Mouse (Mus musculus) ES-E14 (cell line): ENCODE data around the gene Nacc2. TPM values are rescaled to one million over a fixed set of nuclear protein-coding genes. Genes with fewer than 3 reads are reported as not detected.

Experiments used
- DNase-seq: peaks from one replicate; pipeline ENCODE4 v3.0.0-alpha.2; 2013; ENCODE audit warnings: low read depth, low spot score
- H3K27ac ChIP-seq: 2 replicates; pipeline ENCODE4 v1.5.1; 2012; ENCODE audit warnings: low read depth, mild to moderate bottlenecking, low read length, moderate library complexity, mixed read lengths; ENCODE audit not compliant: poor library complexity, insufficient read depth, severe bottlenecking
- H3K36me3 ChIP-seq: 2 replicates; pipeline ENCODE4 v1.6.1; 2012; ENCODE audit warnings: mild to moderate bottlenecking, low read length, moderate library complexity, mixed read lengths; ENCODE audit not compliant: control insufficient read depth, poor library complexity, insufficient read depth, severe bottlenecking
- H3K4me1 ChIP-seq, 2 experiments: fragments of 150-350 bp in 1 of 2; sonication (generic) in 1 of 2; 2 replicates each; pipeline ENCODE4 v1.6.1; 2012; ENCODE audit warnings: low read length in 2 of 2, mild to moderate bottlenecking in 1 of 2, mixed read lengths in 1 of 2; ENCODE audit not compliant: control insufficient read depth in 2 of 2, insufficient read depth in 2 of 2, poor library complexity in 1 of 2
- H3K4me3 ChIP-seq, 2 experiments: fragments of 150-350 bp in 1 of 2; sonication (generic) in 1 of 2; 2 replicates each; pipeline ENCODE4 v1.5.1; 2012; ENCODE audit warnings: low read length in 2 of 2, low read depth in 1 of 2, mild to moderate bottlenecking in 1 of 2, mixed read lengths in 1 of 2; ENCODE audit not compliant: insufficient read depth in 1 of 2, poor library complexity in 1 of 2, severe bottlenecking in 1 of 2
- H3K9ac ChIP-seq: 2 replicates; pipeline ENCODE4 v1.6.1; 2012; ENCODE audit warnings: low read depth, mild to moderate bottlenecking, low read length, mixed read lengths; ENCODE audit not compliant: poor library complexity, insufficient read depth, severe bottlenecking
- H3K9me3 ChIP-seq: fragments of 150-350 bp; sonication (generic); 2 replicates; pipeline ENCODE4 v1.6.1; 2012; ENCODE audit warnings: low read depth, mild to moderate bottlenecking, low read length; ENCODE audit not compliant: control insufficient read depth, insufficient read depth
- CHD2 ChIP-seq: IDR thresholded peaks from 2 replicates; pipeline ENCODE4 v1.6.1; 2014; ENCODE audit warnings: mild to moderate bottlenecking, low read depth, low read length, inconsistent platforms
- HCFC1 ChIP-seq: IDR thresholded peaks from 2 replicates; pipeline ENCODE4 v1.6.1; 2012; ENCODE audit warnings: low read length, inconsistent platforms, borderline replicate concordance; ENCODE audit not compliant: insufficient read depth
- MAFK ChIP-seq: IDR thresholded peaks from 2 replicates; pipeline ENCODE4 v1.6.1; 2014; ENCODE audit warnings: mild to moderate bottlenecking, low read depth, low read length, inconsistent platforms; ENCODE audit not compliant: insufficient read depth
- ZC3H11A ChIP-seq: IDR thresholded peaks from 2 replicates; pipeline ENCODE4 v1.6.1; 2012; ENCODE audit warnings: low read depth, mild to moderate bottlenecking, inconsistent platforms, low read length, borderline replicate concordance
- ZNF384 ChIP-seq: IDR thresholded peaks from 2 replicates; pipeline ENCODE4 v1.6.1; 2012; ENCODE audit warnings: low read depth, low read length, inconsistent platforms
- in situ Hi-C, 2 experiments: fragments of 600-800 bp; cut with MboI; formaldehyde crosslinking; loops; one replicate each; pipeline ENCODE4 v1.15.1; 2025; ENCODE audit warnings: low sequenced_read_pairs in 2 of 2, inconsistent platforms in 1 of 2; ENCODE audit not compliant: unreplicated experiment in 2 of 2
- total RNA-seq: library from RNA; depleted of rRNA; stranded (reverse); fragments of 300-350 nt; gene quantifications from 2 replicates; pipeline ENCODE4 v1.2.3, GENCODE M21; 2012

The Nacc2 gene
- total RNA-seq, 1 experiment = 4.8 TPM

- no peak for DNase-seq
- H3K9ac ChIP-seq = no peak overlapping the region
- H3K27ac ChIP-seq = no peak overlapping the region
- in situ Hi-C loops = loop anchor here in 1 of 2 experiments (10.0 kb wide), 1 partner anchor 122 kb away; the partner anchor contains the start of gene Ubac1
- no peaks in the 10 kb centered on the region for H3K4me1 ChIP-seq
- no peak overlapping the region for H3K4me3 ChIP-seq
- no peaks in the 10 kb centered on the region for H3K36me3 ChIP-seq
- TF ChIP-seq ZNF384 (no peak), ZC3H11A (no peak), HCFC1 (no peak), CHD2 (no peak), MAFK (no peak)
- no peaks in the 10 kb centered on the region for H3K9me3 ChIP-seq
Observed at GRCm38 (mm10) chr2:26146337-26147042, 23.5 kb upstream of the Nacc2 start.

- Histone ChIP-seq H3K27ac (no peak overlapping the region), H3K36me3 (no peaks in the 10 kb centered on the region), H3K4me3 (no peak overlapping the region), H3K9me3 (no peaks in the 10 kb centered on the region), H3K9ac (no peak overlapping the region), H3K4me1 (peaks cover 0 to 3% of the 10 kb centered on the region in 2 experiments; a peak in 1 of 4 replicates)
- in situ Hi-C loops = loop anchor here in 1 of 2 experiments (10.0 kb wide), 1 partner anchor 120 kb away; the partner anchor contains the start of gene Ubac1
- no peak for TF ChIP-seq CHD2
- TF ChIP-seq ZC3H11A = no peak
- TF ChIP-seq ZNF384 = no peak
- no peak for TF ChIP-seq HCFC1
- no peak for TF ChIP-seq MAFK
- no peak for DNase-seq
Observed at GRCm38 (mm10) chr2:26145113-26145512, 22.1 kb upstream of the Nacc2 start.

- H3K4me1 ChIP-seq = peaks cover 0 to 3% of the 10 kb centered on the region in 2 experiments; a peak in 1 of 4 replicates
- no peaks in the 10 kb centered on the region for H3K9me3 ChIP-seq
- DNase-seq = no peak
- H3K27ac ChIP-seq = no peak overlapping the region
- H3K9ac ChIP-seq = no peak overlapping the region
- TF ChIP-seq ZC3H11A = no peak
- in situ Hi-C loops = loop anchor here in 1 of 2 experiments (10.0 kb wide), 1 partner anchor 120 kb away; the partner anchor contains the start of gene Ubac1
- no peaks in the 10 kb centered on the region for H3K36me3 ChIP-seq
- H3K4me3 ChIP-seq = no peak overlapping the region
Observed at GRCm38 (mm10) chr2:26144331-26144730, 21.3 kb upstream of the Nacc2 start.

GRCm38 (mm10) chr2:26143556-26143955 lies 20.5 kb upstream of the Nacc2 start:
- no peak for TF ChIP-seq MAFK
- no peak for TF ChIP-seq ZNF384
- no peak for TF ChIP-seq HCFC1
- TF ChIP-seq CHD2 = no peak
- no peak for TF ChIP-seq ZC3H11A
- Histone ChIP-seq H3K36me3 (no peaks in the 10 kb centered on the region; the same call in 1 of the 2 replicates), H3K9ac (no peak overlapping the region), H3K4me3 (no peak overlapping the region), H3K4me1 (peaks cover 0 to 10% of the 10 kb centered on the region in 2 experiments; a peak in 2 of 4 replicates), H3K9me3 (no peaks in the 10 kb centered on the region), H3K27ac (no peak overlapping the region)
- in situ Hi-C loops = loop anchor here in 1 of 2 experiments (10.0 kb wide), 1 partner anchor 119 kb away; the partner anchor contains the start of gene Ubac1
- DNase-seq = no peak

GRCm38 (mm10) chr2:26142986-26143385 lies 20.0 kb upstream of the Nacc2 start:
- Histone ChIP-seq H3K4me3 (no peak overlapping the region), H3K9me3 (no peaks in the 10 kb centered on the region), H3K4me1 (peaks cover 0 to 11% of the 10 kb centered on the region in 2 experiments; a peak in 2 of 4 replicates), H3K36me3 (no peaks in the 10 kb centered on the region; the same call in 1 of the 2 replicates), H3K27ac (no peak overlapping the region), H3K9ac (no peak overlapping the region)
- no peak for DNase-seq
- in situ Hi-C loops = loop anchor here in 1 of 2 experiments (10.0 kb wide), 1 partner anchor 118 kb away; the partner anchor contains the start of gene Ubac1
- no peak for TF ChIP-seq ZC3H11A
- TF ChIP-seq HCFC1 = no peak
- no peak for TF ChIP-seq ZNF384
- TF ChIP-seq CHD2 = no peak
- no peak for TF ChIP-seq MAFK
